Mouse (Mus musculus): ENCODE results near the gene Nbea.

Gene Nbea

GRCm38 (mm10) chr3:55587972-55588946 is 595.2 kb downstream of the Nbea start:
- no peak for DNase-seq

GRCm38 (mm10) chr3:55587434-55587971 is 596.0 kb downstream of the Nbea start:
- DNase-seq: no peak

Measured in lung, postnatal 36 days (tissue).